Comparison of ENCODE assay signal across 8 mouse cellular contexts in the genomic region with DNA sequence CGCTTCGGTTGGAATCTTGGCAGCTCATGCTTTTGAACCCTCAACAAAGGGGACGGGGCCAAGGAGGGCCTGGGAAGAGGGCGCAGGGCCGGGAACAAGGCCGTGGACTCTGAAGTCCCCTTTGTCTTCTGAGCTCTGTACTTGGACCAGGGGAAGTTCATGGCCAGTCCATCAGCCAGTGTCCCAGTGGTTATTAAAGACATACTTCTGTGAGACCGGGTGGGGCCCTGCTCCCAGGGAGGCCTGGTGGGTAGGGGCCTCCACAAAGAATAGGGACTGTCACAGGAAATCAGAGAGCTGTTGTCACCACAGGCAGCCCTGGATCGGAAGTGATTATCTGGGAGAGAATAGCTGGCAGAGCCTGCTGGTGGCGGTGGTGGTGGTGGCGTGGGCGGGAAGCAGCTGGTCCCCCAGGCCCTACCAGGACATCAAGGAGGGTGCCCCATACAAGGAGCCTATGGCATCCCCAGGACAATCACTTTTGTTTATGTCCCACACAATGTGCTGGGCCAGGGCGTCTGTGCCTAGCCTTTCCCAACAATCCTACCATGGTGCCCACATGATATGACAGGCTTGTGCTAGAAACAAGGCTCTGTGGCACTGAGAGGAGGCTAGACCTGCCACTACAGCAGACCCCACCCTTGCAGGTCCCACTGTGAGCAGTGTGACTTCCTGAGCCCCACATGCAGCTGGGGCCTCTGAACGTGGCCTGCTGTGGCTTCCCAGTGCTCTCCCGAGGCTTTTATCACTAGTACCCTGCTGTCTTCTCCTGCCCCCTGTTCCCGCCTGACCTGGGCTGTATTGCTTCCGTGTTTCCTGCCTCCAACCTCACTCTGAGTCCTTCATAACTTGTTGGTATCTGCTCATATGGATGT.
DNase-seq lines count a peak whose midpoint lies in the region; ATAC-seq lines count a peak whose summit lies in the region.
"Had no signal": no experiment of that assay in that cellular context is flagged by ENCODE, and none has a peak within 500 bp of the region (broad histone marks: within the 10 kb centered on the region; RNA-seq: fewer than 3 reads in every experiment).

No protein-coding gene starts in this region.

- H3K9me3 ChIP-seq in lung, embryonic 15.5 days: no peaks in the 10 kb centered on the region
- H3K9me3 ChIP-seq in forebrain, embryonic 14.5 days (replicated peaks; ENCODE audit: control insufficient read depth, low read length): no peaks in the 10 kb centered on the region

- no peaks in the 10 kb centered on the region for H3K27me3 ChIP-seq in lung, embryonic 15.5 days
- H3K27me3 ChIP-seq in forebrain, embryonic 14.5 days (replicated peaks; ENCODE audit: control insufficient read depth, insufficient read depth, low read length): no peaks in the 10 kb centered on the region

- H3K4me2 ChIP-seq in lung, embryonic 15.5 days: no peak overlapping the region
- H3K4me2 ChIP-seq in forebrain, embryonic 14.5 days (ENCODE audit: low read length): no peak overlapping the region

- WGBS in lung, embryonic 15.5 days: 62% methylated on average over 16 of the region's 16 CpGs
- WGBS in forebrain, embryonic 14.5 days: 59% methylated on average over 16 of the region's 16 CpGs

- H3K9ac ChIP-seq in lung, embryonic 15.5 days: no peak overlapping the region
- H3K9ac ChIP-seq in forebrain, embryonic 14.5 days (ENCODE audit: low read length): no peak overlapping the region

- no peak for DNase-seq in lung, adult 18-20 months
- no peak for DNase-seq in forebrain, embryonic 14.5 days (ENCODE audit: low spot score)
- peak; percentile 17 to 24 for DNase-seq in layer of hippocampus, postnatal 36 days
- peak; percentile 39 to 54 for DNase-seq in thymus, adult 18-20 months
- no peak for DNase-seq in urinary bladder, postnatal 10 days (ENCODE audit: low spot score)
- DNase-seq in spleen, postnatal 10 days (ENCODE audit: low spot score in 2 of 2): no peak

- peak; percentile 47 for ATAC-seq in lung, embryonic 15.5 days (ENCODE audit: borderline replicate concordance, extremely low read depth, low FRiP score, low TSS enrichment)
- peak; percentile 46; the same call in 1 of the 2 replicates for ATAC-seq in forebrain, embryonic 14.5 days

- no peak overlapping the region for H3K4me3 ChIP-seq in lung, embryonic 15.5 days
- H3K4me3 ChIP-seq in forebrain, embryonic 14.5 days (ENCODE audit: low read depth, low read length): no peak overlapping the region

- H3K36me3 ChIP-seq in lung, embryonic 15.5 days: no peaks in the 10 kb centered on the region
- H3K36me3 ChIP-seq in forebrain, embryonic 14.5 days (ENCODE audit: control insufficient read depth, insufficient read depth, low read length): no peaks in the 10 kb centered on the region
- H3K36me3 ChIP-seq: G1E had no signal

- H3K4me1 ChIP-seq in lung, embryonic 15.5 days: 0 out of 2 replicates have a peak, but pooled peaks cover 7% of the 10 kb centered on the region
- H3K4me1 ChIP-seq in forebrain, embryonic 14.5 days (ENCODE audit: control insufficient read depth, insufficient read depth, low read length): peaks cover 3% of the 10 kb centered on the region; the same call in 1 of the 2 replicates

- H3K27ac ChIP-seq in lung, embryonic 15.5 days: no peak overlapping the region
- no peak overlapping the region for H3K27ac ChIP-seq in forebrain, embryonic 14.5 days (ENCODE audit: low read depth, low read length)

Comparison
In these comparisons a context has a peak if more than half of its experiments do, and no peak if none do; other contexts are left out.
1. DNase-seq: peak in layer of hippocampus, postnatal 36 days (2 of 2) and thymus, adult 18-20 months (2 of 2); none in lung, adult 18-20 months (0 of 2), forebrain, embryonic 14.5 days (single experiment), urinary bladder, postnatal 10 days (single experiment) and spleen, postnatal 10 days (0 of 2).